Mouse (Mus musculus) macrophage (primary cell): ENCODE data around the gene Dis3l. TPM values are rescaled to one million over a fixed set of nuclear protein-coding genes. Genes with fewer than 3 reads are reported as not detected.
"Not testable (repeated sequence)": the region's sequence is repeated elsewhere in the genome, so short reads cannot be mapped to it uniquely, and the experiment has no call there.

Experiments
- H3K27ac ChIP-seq: fragments of 350-480 bp; formaldehyde crosslinking; 2 replicates; pipeline ENCODE4 v1.9.0; 2021
- H3K36me3 ChIP-seq: fragments of 350-480 bp; formaldehyde crosslinking; 2 replicates; pipeline ENCODE4 v1.9.0; 2021; ENCODE audit errors: inconsistent target
- H3K4me3 ChIP-seq: fragments of 350-480 bp; formaldehyde crosslinking; 2 replicates; pipeline ENCODE4 v1.9.0; 2021; ENCODE audit errors: inconsistent target
- H3K79me2 ChIP-seq: fragments of 350-480 bp; formaldehyde crosslinking; 2 replicates; pipeline ENCODE4 v1.9.0; 2021; ENCODE audit errors: inconsistent target
- WGBS: methylation state at CpG from one replicate; pipeline ENCODE4 v1.1.7; 2026; ENCODE audit warnings: inconsistent platforms; ENCODE audit not compliant: missing documents; 5-methylcytosine and 5-hydroxymethylcytosine counted together
- polyA plus RNA-seq: library from polyadenylated mRNA; stranded (reverse); fragments of 250-400 nt; gene quantifications from 3 replicates; pipeline ENCODE4 v1.2.4, GENCODE M21; 2018; ENCODE audit warnings: inconsistent platforms

Dis3l gene
- polyA plus RNA-seq, 1 experiment from 2014 or later = 16.9 TPM

GRCm38 (mm10) chr9:64345931-64346330 lies 4.8 kb upstream of the Dis3l start:
- Histone ChIP-seq H3K36me3 (no peaks in the 10 kb centered on the region), H3K27ac (no peak overlapping the region), H3K4me3 (no peak overlapping the region), H3K79me2 (no peaks in the 10 kb centered on the region)
- WGBS = 50% methylated on average over 5 of the region's 5 CpGs

- no peak overlapping the region for H3K4me3 ChIP-seq
- H3K36me3 ChIP-seq = no peaks in the 10 kb centered on the region
- H3K27ac ChIP-seq = no peak overlapping the region
- H3K79me2 ChIP-seq = peaks cover 9% of the 10 kb centered on the region
- 93% methylated on average over 2 of the region's 2 CpGs for WGBS
Observed at GRCm38 (mm10) chr9:64343656-64344055, 2.6 kb upstream of the Dis3l start.

GRCm38 (mm10) chr9:64341671-64342070 lies 583 bp upstream of the Dis3l start:
- WGBS = 89% methylated on average over 6 of the region's 8 CpGs
- peaks cover 9% of the 10 kb centered on the region for H3K79me2 ChIP-seq
- peak overlapping the region; percentile 32 for H3K4me3 ChIP-seq
- H3K27ac ChIP-seq = peak overlapping the region; percentile 33; the same call in 1 of the 2 replicates
- H3K36me3 ChIP-seq = no peaks in the 10 kb centered on the region

GRCm38 (mm10) chr9:64340351-64341253 lies 486 bp downstream of the Dis3l start:
- Histone ChIP-seq H3K4me3 (peak overlapping the region; percentile 52), H3K27ac (peak overlapping the region; percentile 49), H3K36me3 (peaks cover 4% of the 10 kb centered on the region; the same call in 1 of the 2 replicates), H3K79me2 (peaks cover 9% of the 10 kb centered on the region)
- WGBS = under 1% methylated on average over 78 of the region's 85 CpGs

- Histone ChIP-seq H3K79me2 (peaks cover 9% of the 10 kb centered on the region), H3K36me3 (peaks cover 4% of the 10 kb centered on the region; the same call in 1 of the 2 replicates), H3K4me3 (no peak overlapping the region), H3K27ac (no peak overlapping the region)
- 85% methylated on average over 8 of the region's 8 CpGs for WGBS
Observed at GRCm38 (mm10) chr9:64339361-64339760, 1.7 kb downstream of the Dis3l start.

- H3K4me3 ChIP-seq = no peak overlapping the region
- H3K27ac ChIP-seq = no peak overlapping the region
- peaks cover 9% of the 10 kb centered on the region for H3K79me2 ChIP-seq
- H3K36me3 ChIP-seq = peaks cover 4% of the 10 kb centered on the region; the same call in 1 of the 2 replicates
- WGBS = 94% methylated on average over 6 of the region's 6 CpGs
Observed at GRCm38 (mm10) chr9:64335825-64336224, 5.3 kb downstream of the Dis3l start.

GRCm38 (mm10) chr9:64323976-64324375 lies 17.1 kb downstream of the Dis3l start:
- H3K36me3 ChIP-seq = peaks cover 57% of the 10 kb centered on the region

GRCm38 (mm10) chr9:64316986-64317385 lies 24.1 kb downstream of the Dis3l start:
- H3K4me3 ChIP-seq = no peak overlapping the region
- no peak overlapping the region for H3K27ac ChIP-seq
- H3K36me3 ChIP-seq = peaks cover 59% of the 10 kb centered on the region
- 94% methylated on average over 5 of the region's 5 CpGs for WGBS
- H3K79me2 ChIP-seq = no peaks in the 10 kb centered on the region

More at GRCm38 (mm10) chr9:64323976-64324375, 17.1 kb downstream of the Dis3l start:
- Histone ChIP-seq H3K27ac (no peak overlapping the region), H3K79me2 (no peaks in the 10 kb centered on the region), H3K4me3 (no peak overlapping the region)
- 90% methylated on average over 7 of the region's 7 CpGs for WGBS

GRCm38 (mm10) chr9:64314696-64315095 lies 26.4 kb downstream of the Dis3l start:
- peaks cover 51% of the 10 kb centered on the region for H3K36me3 ChIP-seq
- 95% methylated on average over 6 of the region's 6 CpGs for WGBS
- no peaks in the 10 kb centered on the region for H3K79me2 ChIP-seq
- no peak overlapping the region for H3K27ac ChIP-seq
- no peak overlapping the region for H3K4me3 ChIP-seq

GRCm38 (mm10) chr9:64312128-64312527 lies 29.0 kb downstream of the Dis3l start:
- H3K36me3 ChIP-seq = peaks cover 33% of the 10 kb centered on the region
- no peaks in the 10 kb centered on the region for H3K79me2 ChIP-seq
- 86% methylated on average over 1 of the region's 1 CpGs for WGBS
- no peak overlapping the region for H3K27ac ChIP-seq
- H3K4me3 ChIP-seq = no peak overlapping the region

- WGBS = 93% methylated on average over 16 of the region's 16 CpGs
- Histone ChIP-seq H3K27ac (no peak overlapping the region), H3K36me3 (peaks cover 39% of the 10 kb centered on the region), H3K79me2 (no peaks in the 10 kb centered on the region), H3K4me3 (no peak overlapping the region)
Observed at GRCm38 (mm10) chr9:64310996-64311785, 29.9 kb downstream of the Dis3l start.

GRCm38 (mm10) chr9:64306476-64307312 lies 34.4 kb downstream of the Dis3l start:
- 83% methylated on average over 6 of the region's 6 CpGs for WGBS
- no peak overlapping the region for H3K27ac ChIP-seq
- H3K36me3 ChIP-seq = peaks cover 33% of the 10 kb centered on the region
- no peaks in the 10 kb centered on the region for H3K79me2 ChIP-seq
- no peak overlapping the region for H3K4me3 ChIP-seq

GRCm38 (mm10) chr9:64303086-64303485 lies 38.0 kb downstream of the Dis3l start:
- peaks cover 28% of the 10 kb centered on the region for H3K36me3 ChIP-seq
- H3K4me3 ChIP-seq, H3K79me2 ChIP-seq, H3K27ac ChIP-seq: not testable (repeated sequence)
- 93% methylated on average over 2 of the region's 4 CpGs for WGBS

GRCm38 (mm10) chr9:64282404-64282987 lies 58.6 kb downstream of the Dis3l start:
- 25% methylated on average over 5 of the region's 5 CpGs for WGBS
- H3K27ac ChIP-seq = peak overlapping the region; percentile 49
- H3K79me2 ChIP-seq = peaks cover 47% of the 10 kb centered on the region
- H3K4me3 ChIP-seq = peak overlapping the region; percentile 70
- H3K36me3 ChIP-seq = no peaks in the 10 kb centered on the region
